Mouse (Mus musculus): Measurements from ENCODE around the gene Wdr93. TPM values are rescaled to one million over a fixed set of nuclear protein-coding genes. Genes with fewer than 3 reads are reported as not detected.
"Not testable (repeated sequence)": the region's sequence is repeated elsewhere in the genome, so short reads cannot be mapped to it uniquely, and the experiment has no call there.

The Wdr93 gene
- polyA plus RNA-seq, 1 experiment from 2014 or later, result 0.33 TPM

- ATAC-seq (ENCODE audit: low FRiP score), result peak; percentile 58; the same call in 1 of the 2 replicates
- Histone ChIP-seq H3K9me3 (ENCODE audit: control insufficient read depth, low read length) (no peaks in the 10 kb centered on the region), H3K27ac (ENCODE audit: low read depth, low read length) (no peak overlapping the region), H3K27me3 (ENCODE audit: control insufficient read depth, insufficient read depth, low read length) (peaks cover 4% of the 10 kb centered on the region), H3K36me3 (ENCODE audit: control insufficient read depth, insufficient read depth, low read length) (no peaks in the 10 kb centered on the region), H3K4me1 (ENCODE audit: control insufficient read depth, insufficient read depth, low read length) (no peaks in the 10 kb centered on the region; the same call in 1 of the 2 replicates), H3K4me2 (no peak overlapping the region), H3K9ac (ENCODE audit: low read length) (no peak overlapping the region), H3K4me3 (ENCODE audit: low read depth, low read length) (no peak overlapping the region)
- peak; percentile 98 for DNase-seq (ENCODE audit: low spot score, missing footprints)
- WGBS, result 18% methylated on average over 6 of the region's 6 CpGs
Measured at GRCm38 (mm10) chr7:79786295-79786694, 43.3 kb downstream of the Wdr93 start.

DNA sequence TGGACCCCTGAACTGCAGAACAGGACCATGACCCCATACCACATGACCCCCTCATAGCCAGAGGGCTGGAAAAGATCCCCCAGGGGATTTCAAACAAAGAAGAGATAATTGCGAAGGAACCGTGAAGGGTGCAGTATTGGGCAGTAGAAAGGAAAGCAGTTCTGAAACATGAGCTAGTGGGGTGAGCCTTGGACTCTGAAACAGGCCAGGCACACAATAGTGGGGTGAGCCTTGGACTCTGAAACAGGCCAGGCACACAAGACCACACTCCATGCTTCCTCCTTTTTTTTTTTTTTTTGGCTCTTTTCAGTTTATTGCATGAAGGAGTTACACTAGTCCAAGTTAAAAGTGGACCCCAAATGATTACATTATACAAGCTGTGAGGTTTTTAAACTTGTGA is 46.8 kb downstream of the Wdr93 start:
- ATAC-seq (ENCODE audit: low FRiP score); H3K4me3 ChIP-seq (ENCODE audit: low read depth, low read length); H3K9ac ChIP-seq (ENCODE audit: low read length); H3K27ac ChIP-seq (ENCODE audit: low read depth, low read length); H3K4me1 ChIP-seq (ENCODE audit: control insufficient read depth, insufficient read depth, low read length); H3K4me2 ChIP-seq; H3K9me3 ChIP-seq (ENCODE audit: control insufficient read depth, low read length); H3K36me3 ChIP-seq (ENCODE audit: control insufficient read depth, insufficient read depth, low read length): not testable (repeated sequence)
- 21% methylated on average over 2 of the region's 2 CpGs for WGBS
- peak; percentile 19 for DNase-seq (ENCODE audit: low spot score, missing footprints)
- H3K27me3 ChIP-seq (ENCODE audit: control insufficient read depth, insufficient read depth, low read length), result peaks cover 36% of the 10 kb centered on the region

- DNase-seq (ENCODE audit: low spot score, missing footprints), result peak; percentile 96
- Histone ChIP-seq H3K9me3 (ENCODE audit: control insufficient read depth, low read length) (no peaks in the 10 kb centered on the region), H3K4me1 (ENCODE audit: control insufficient read depth, insufficient read depth, low read length) (peaks cover 7% of the 10 kb centered on the region), H3K27ac (ENCODE audit: low read depth, low read length) (no peak overlapping the region), H3K36me3 (ENCODE audit: control insufficient read depth, insufficient read depth, low read length) (no peaks in the 10 kb centered on the region), H3K4me2 (peak overlapping the region; percentile 54), H3K4me3 (ENCODE audit: low read depth, low read length) (peak overlapping the region; percentile 34), H3K27me3 (ENCODE audit: control insufficient read depth, insufficient read depth, low read length) (peaks cover 36% of the 10 kb centered on the region), H3K9ac (ENCODE audit: low read length) (peak overlapping the region; percentile 33)
- peak; percentile 49 for ATAC-seq (ENCODE audit: low FRiP score)
- WGBS, result 1% methylated on average over 80 of the region's 80 CpGs
Measured at GRCm38 (mm10) chr7:79792635-79793421, 49.9 kb downstream of the Wdr93 start.

DNA sequence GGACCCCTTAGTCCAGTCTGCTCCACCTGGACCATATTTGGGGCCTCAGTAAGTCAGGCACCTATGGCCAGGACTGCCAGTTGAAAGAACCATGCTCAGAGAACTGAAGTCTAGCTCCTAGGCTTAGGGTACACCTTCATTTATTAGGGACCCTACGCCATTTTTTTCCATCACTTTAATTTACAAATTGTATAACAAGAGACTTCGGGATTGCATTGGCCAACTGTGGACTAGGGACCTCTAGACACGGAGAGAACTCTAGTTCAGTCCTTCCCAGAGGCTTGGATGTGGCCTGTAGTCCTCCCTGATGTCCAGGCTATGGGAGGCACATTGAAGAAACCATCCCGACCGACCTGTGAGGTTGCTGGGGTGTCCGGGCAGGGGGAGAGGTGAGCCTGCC is 50.7 kb downstream of the Wdr93 start, which contains the start of gene Mesp1:
Mesp1 (minus strand) TSS at position 101 of the 400 bp plus-strand sequence.
- DNase-seq (ENCODE audit: low spot score, missing footprints), result peak; percentile 87
- 70% methylated on average over 6 of the region's 6 CpGs for WGBS
- Histone ChIP-seq H3K36me3 (ENCODE audit: control insufficient read depth, insufficient read depth, low read length) (no peaks in the 10 kb centered on the region), H3K27ac (ENCODE audit: low read depth, low read length) (no peak within 1 kb of the TSS), H3K4me1 (ENCODE audit: control insufficient read depth, insufficient read depth, low read length) (peaks cover 7% of the 10 kb centered on the region), H3K9me3 (ENCODE audit: control insufficient read depth, low read length) (no peaks in the 10 kb centered on the region), H3K4me3 (ENCODE audit: low read depth, low read length) (peak within 1 kb of the TSS; percentile 34), H3K9ac (ENCODE audit: low read length) (peak within 1 kb of the TSS; percentile 33), H3K4me2 (peak within 1 kb of the TSS; percentile 54), H3K27me3 (ENCODE audit: control insufficient read depth, insufficient read depth, low read length) (peaks cover 36% of the 10 kb centered on the region)
- ATAC-seq (ENCODE audit: low FRiP score), result no peak

DNA sequence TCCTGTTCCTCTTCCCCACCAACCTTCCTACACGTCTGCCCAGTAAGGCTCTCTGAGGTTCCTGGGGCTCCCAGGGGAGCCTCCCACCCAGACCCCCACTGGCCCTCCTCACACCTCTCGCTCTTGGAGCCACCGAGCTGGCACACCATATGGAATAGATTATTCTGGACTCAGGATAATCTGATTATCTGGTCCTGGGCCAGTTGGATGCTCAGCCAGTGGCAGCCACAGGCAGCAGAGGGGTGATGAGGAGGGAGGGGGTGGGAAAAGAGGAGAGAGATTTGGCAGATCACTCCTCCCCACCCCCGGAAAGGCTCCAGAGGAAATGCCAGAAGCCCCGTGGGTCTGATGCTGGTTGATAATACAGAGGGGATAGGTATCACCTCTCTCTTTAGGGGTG is 55.6 kb downstream of the Wdr93 start:
- peaks cover 2% of the 10 kb centered on the region; the same call in 1 of the 2 replicates for H3K4me1 ChIP-seq (ENCODE audit: control insufficient read depth, insufficient read depth, low read length)
- H3K4me3 ChIP-seq (ENCODE audit: low read depth, low read length), result no peak overlapping the region
- 20% methylated on average over 5 of the region's 5 CpGs for WGBS
- H3K36me3 ChIP-seq (ENCODE audit: control insufficient read depth, insufficient read depth, low read length), result no peaks in the 10 kb centered on the region
- peaks cover 10% of the 10 kb centered on the region for H3K27me3 ChIP-seq (ENCODE audit: control insufficient read depth, insufficient read depth, low read length)
- DNase-seq (ENCODE audit: low spot score, missing footprints), result no peak
- no peak for ATAC-seq (ENCODE audit: low FRiP score)
- no peak overlapping the region for H3K9ac ChIP-seq (ENCODE audit: low read length)
- H3K27ac ChIP-seq (ENCODE audit: low read depth, low read length), result no peak overlapping the region
- H3K4me2 ChIP-seq, result no peak overlapping the region
- no peaks in the 10 kb centered on the region for H3K9me3 ChIP-seq (ENCODE audit: control insufficient read depth, low read length)

DNA sequence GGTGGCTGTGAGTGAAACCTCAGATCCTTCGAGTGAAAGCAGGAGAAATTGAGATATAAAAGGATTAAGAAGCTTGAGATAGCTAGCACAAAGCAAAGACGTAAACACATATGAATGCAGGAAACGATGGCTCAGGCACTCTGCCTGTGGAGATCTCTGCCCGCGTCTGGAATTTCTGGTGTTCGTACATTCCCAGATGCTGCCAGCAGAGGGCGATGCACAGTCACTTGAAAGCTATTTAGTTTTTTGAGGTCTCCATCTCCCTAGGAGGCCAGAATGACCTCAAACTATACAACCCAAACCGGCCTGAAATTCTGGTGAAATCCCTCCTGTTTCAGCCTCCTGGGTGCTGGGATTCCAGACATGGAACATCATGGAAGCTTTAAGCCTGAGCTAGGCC is 56.1 kb downstream of the Wdr93 start:
- H3K36me3 ChIP-seq (ENCODE audit: control insufficient read depth, insufficient read depth, low read length), result no peaks in the 10 kb centered on the region
- DNase-seq (ENCODE audit: low spot score, missing footprints) (peak; percentile 98), ATAC-seq (ENCODE audit: low FRiP score) (no peak)
- no peak overlapping the region for H3K9ac ChIP-seq (ENCODE audit: low read length)
- no peak overlapping the region for H3K4me3 ChIP-seq (ENCODE audit: low read depth, low read length)
- WGBS, result 3% methylated on average over 8 of the region's 8 CpGs
- H3K9me3 ChIP-seq (ENCODE audit: control insufficient read depth, low read length), result no peaks in the 10 kb centered on the region
- peaks cover 6% of the 10 kb centered on the region for H3K27me3 ChIP-seq (ENCODE audit: control insufficient read depth, insufficient read depth, low read length)
- no peak overlapping the region for H3K27ac ChIP-seq (ENCODE audit: low read depth, low read length)
- peaks cover 2% of the 10 kb centered on the region; the same call in 1 of the 2 replicates for H3K4me1 ChIP-seq (ENCODE audit: control insufficient read depth, insufficient read depth, low read length)
- H3K4me2 ChIP-seq, result no peak overlapping the region

DNA sequence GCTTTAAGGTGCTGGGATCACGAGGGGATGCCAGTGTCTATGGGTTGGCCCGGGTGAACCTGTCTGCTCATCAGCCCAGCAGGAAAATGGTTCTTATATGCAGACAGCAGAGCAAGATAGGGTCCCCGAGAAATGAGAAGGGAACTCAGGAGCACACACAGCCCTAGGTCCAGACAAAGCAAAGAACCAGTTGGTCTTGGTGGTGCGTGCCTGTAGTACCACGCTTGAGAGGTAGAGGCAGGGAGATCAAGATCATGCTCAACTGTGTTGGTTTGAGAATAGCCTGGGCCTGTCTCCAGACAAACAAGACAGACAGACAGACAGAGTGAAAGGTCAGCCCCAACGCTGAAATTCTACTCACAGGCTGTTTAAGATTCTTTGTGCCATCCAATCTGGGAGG is 56.5 kb downstream of the Wdr93 start:
- H3K9ac ChIP-seq (ENCODE audit: low read length), result no peak overlapping the region
- no peaks in the 10 kb centered on the region for H3K9me3 ChIP-seq (ENCODE audit: control insufficient read depth, low read length)
- no peaks in the 10 kb centered on the region for H3K36me3 ChIP-seq (ENCODE audit: control insufficient read depth, insufficient read depth, low read length)
- DNase-seq (ENCODE audit: low spot score, missing footprints) (no peak), ATAC-seq (ENCODE audit: low FRiP score) (no peak)
- peaks cover 2% of the 10 kb centered on the region; the same call in 1 of the 2 replicates for H3K4me1 ChIP-seq (ENCODE audit: control insufficient read depth, insufficient read depth, low read length)
- 73% methylated on average over 6 of the region's 6 CpGs for WGBS
- peaks cover under 1% of the 10 kb centered on the region; the same call in 1 of the 2 replicates for H3K27me3 ChIP-seq (ENCODE audit: control insufficient read depth, insufficient read depth, low read length)
- H3K4me3 ChIP-seq (ENCODE audit: low read depth, low read length), result no peak overlapping the region
- no peak overlapping the region for H3K4me2 ChIP-seq
- no peak overlapping the region for H3K27ac ChIP-seq (ENCODE audit: low read depth, low read length)

- H3K36me3 ChIP-seq (ENCODE audit: control insufficient read depth, insufficient read depth, low read length), result no peaks in the 10 kb centered on the region
- H3K9ac ChIP-seq (ENCODE audit: low read length), result no peak overlapping the region
- ATAC-seq (ENCODE audit: low FRiP score), result no peak
- H3K4me3 ChIP-seq (ENCODE audit: low read depth, low read length), result no peak overlapping the region
- peak; percentile 28 for DNase-seq (ENCODE audit: low spot score, missing footprints)
- no peaks in the 10 kb centered on the region for H3K27me3 ChIP-seq (ENCODE audit: control insufficient read depth, insufficient read depth, low read length)
- peaks cover 2% of the 10 kb centered on the region; the same call in 1 of the 2 replicates for H3K4me1 ChIP-seq (ENCODE audit: control insufficient read depth, insufficient read depth, low read length)
- no peak overlapping the region for H3K4me2 ChIP-seq
- H3K27ac ChIP-seq (ENCODE audit: low read depth, low read length), result no peak overlapping the region
- 84% methylated on average over 4 of the region's 4 CpGs for WGBS
- H3K9me3 ChIP-seq (ENCODE audit: control insufficient read depth, low read length), result no peaks in the 10 kb centered on the region
Measured at GRCm38 (mm10) chr7:79800336-79800735, 57.4 kb downstream of the Wdr93 start.

DNA sequence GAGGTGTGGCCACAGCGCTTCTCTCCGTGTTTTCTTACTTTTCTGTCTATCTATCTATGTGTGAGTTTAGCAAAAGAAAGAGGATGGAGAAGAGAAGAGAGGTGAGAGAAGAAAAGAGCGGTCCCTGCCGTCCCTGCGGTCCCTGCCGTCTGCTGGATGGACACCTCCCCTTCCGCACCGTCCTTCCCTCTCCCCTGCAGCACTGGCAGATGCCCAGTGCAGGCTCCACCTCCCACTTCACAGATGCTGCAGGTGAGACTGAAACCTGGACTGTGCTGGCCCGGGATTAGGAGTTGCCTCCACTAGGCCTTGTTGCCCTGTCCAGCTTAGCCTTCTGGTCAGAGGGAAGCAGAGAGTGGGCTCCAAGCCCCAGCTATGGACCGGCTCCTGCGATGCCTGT is 58.4 kb downstream of the Wdr93 start:
- H3K27me3 ChIP-seq (ENCODE audit: control insufficient read depth, insufficient read depth, low read length), result no peaks in the 10 kb centered on the region
- H3K27ac ChIP-seq (ENCODE audit: low read depth, low read length), result no peak overlapping the region
- H3K9me3 ChIP-seq (ENCODE audit: control insufficient read depth, low read length), result no peaks in the 10 kb centered on the region
- DNase-seq (ENCODE audit: low spot score, missing footprints), result no peak
- H3K4me3 ChIP-seq (ENCODE audit: low read depth, low read length), result no peak overlapping the region
- no peak overlapping the region for H3K9ac ChIP-seq (ENCODE audit: low read length)
- no peak for ATAC-seq (ENCODE audit: low FRiP score)
- no peak overlapping the region for H3K4me2 ChIP-seq
- H3K4me1 ChIP-seq (ENCODE audit: control insufficient read depth, insufficient read depth, low read length), result peaks cover 2% of the 10 kb centered on the region; the same call in 1 of the 2 replicates
- WGBS, result 78% methylated on average over 11 of the region's 11 CpGs
- H3K36me3 ChIP-seq (ENCODE audit: control insufficient read depth, insufficient read depth, low read length), result no peaks in the 10 kb centered on the region
